Mouse (Mus musculus) ES-Bruce4 (cell line): ENCODE data around the gene Tm6sf1. TPM values are rescaled to one million over a fixed set of nuclear protein-coding genes. Genes with fewer than 3 reads are reported as not detected.

Source experiments
- H3K27ac ChIP-seq: 2 replicates; pipeline ENCODE4 v1.5.1; 2012; ENCODE audit warnings: low read length, inconsistent platforms; ENCODE audit not compliant: insufficient read depth
- H3K27me3 ChIP-seq: 2 replicates; pipeline ENCODE4 v1.6.1; 2012; ENCODE audit warnings: mild to moderate bottlenecking, low read length, inconsistent platforms; ENCODE audit not compliant: control insufficient read depth, poor library complexity, insufficient read depth, severe bottlenecking
- H3K36me3 ChIP-seq: 2 replicates; pipeline ENCODE4 v1.6.1; 2012; ENCODE audit warnings: inconsistent platforms, mild to moderate bottlenecking, low read length, moderate library complexity; ENCODE audit not compliant: control insufficient read depth, poor library complexity, insufficient read depth, severe bottlenecking
- H3K4me1 ChIP-seq: one replicate; pipeline ENCODE4 v1.8.1; 2011; ENCODE audit warnings: low read length; ENCODE audit not compliant: control insufficient read depth, insufficient read depth
- H3K4me3 ChIP-seq: 2 replicates; pipeline ENCODE4 v1.5.1; 2011; ENCODE audit warnings: low read depth, mild to moderate bottlenecking, low read length
- H3K9ac ChIP-seq: 2 replicates; pipeline ENCODE4 v1.6.1; 2012; ENCODE audit warnings: low read depth, mild to moderate bottlenecking, inconsistent platforms; ENCODE audit not compliant: poor library complexity, severe bottlenecking
- H3K9me3 ChIP-seq: replicated peaks from 2 replicates; pipeline ENCODE4 v1.6.1; 2012; ENCODE audit warnings: mild to moderate bottlenecking, low read length, inconsistent platforms; ENCODE audit not compliant: control insufficient read depth, poor library complexity, insufficient read depth, severe bottlenecking
- CTCF ChIP-seq: IDR thresholded peaks from one replicate; pipeline ENCODE4 v1.8.1; 2011; ENCODE audit warnings: low read depth, low read length
- EP300 ChIP-seq: IDR thresholded peaks from 2 replicates; pipeline ENCODE4 v1.6.1; 2011; ENCODE audit warnings: low read depth, low read length; ENCODE audit not compliant: insufficient read depth
- POLR2A ChIP-seq: IDR thresholded peaks from one replicate; pipeline ENCODE4 v1.8.1; 2011; ENCODE audit warnings: low read length; ENCODE audit not compliant: insufficient read depth
- polyA plus RNA-seq: library from polyadenylated mRNA; stranded (reverse); fragments of >200 nt; gene quantifications from 2 replicates; pipeline ENCODE4 v1.2.4, GENCODE M21; 2011; ENCODE audit warnings: low read depth; ENCODE audit not compliant: missing spikeins, insufficient read depth, insufficient read length

Tm6sf1 gene
- polyA plus RNA-seq, 1 experiment, result 10.1 TPM

GRCm38 (mm10) chr7:81880286-81880685 is 21.5 kb downstream of the Tm6sf1 start:
- Histone ChIP-seq H3K4me3 (no peak overlapping the region), H3K36me3 (no peaks in the 10 kb centered on the region), H3K4me1 (no peaks in the 10 kb centered on the region), H3K27me3 (no peaks in the 10 kb centered on the region), H3K9ac (no peak overlapping the region), H3K27ac (no peak overlapping the region), H3K9me3 (no peaks in the 10 kb centered on the region)
- no peak for TF ChIP-seq CTCF
- no peak for TF ChIP-seq POLR2A
- no peak for TF ChIP-seq EP300

GRCm38 (mm10) chr7:81880797-81881196 is 22.0 kb downstream of the Tm6sf1 start:
- Histone ChIP-seq H3K9me3 (no peaks in the 10 kb centered on the region), H3K9ac (no peak overlapping the region), H3K27me3 (no peaks in the 10 kb centered on the region), H3K27ac (no peak overlapping the region), H3K4me3 (no peak overlapping the region), H3K4me1 (no peaks in the 10 kb centered on the region), H3K36me3 (no peaks in the 10 kb centered on the region)
- no peak for TF ChIP-seq POLR2A
- TF ChIP-seq EP300, result no peak
- no peak for TF ChIP-seq CTCF

- Histone ChIP-seq H3K9me3 (no peaks in the 10 kb centered on the region), H3K4me1 (no peaks in the 10 kb centered on the region), H3K27ac (no peak overlapping the region), H3K4me3 (no peak overlapping the region), H3K27me3 (no peaks in the 10 kb centered on the region), H3K36me3 (no peaks in the 10 kb centered on the region), H3K9ac (no peak overlapping the region)
- TF ChIP-seq POLR2A, result no peak
- TF ChIP-seq CTCF, result no peak
- TF ChIP-seq EP300, result no peak
These were observed 22.8 kb downstream of the Tm6sf1 start for GRCm38 (mm10) chr7:81881600-81881999.

DNA sequence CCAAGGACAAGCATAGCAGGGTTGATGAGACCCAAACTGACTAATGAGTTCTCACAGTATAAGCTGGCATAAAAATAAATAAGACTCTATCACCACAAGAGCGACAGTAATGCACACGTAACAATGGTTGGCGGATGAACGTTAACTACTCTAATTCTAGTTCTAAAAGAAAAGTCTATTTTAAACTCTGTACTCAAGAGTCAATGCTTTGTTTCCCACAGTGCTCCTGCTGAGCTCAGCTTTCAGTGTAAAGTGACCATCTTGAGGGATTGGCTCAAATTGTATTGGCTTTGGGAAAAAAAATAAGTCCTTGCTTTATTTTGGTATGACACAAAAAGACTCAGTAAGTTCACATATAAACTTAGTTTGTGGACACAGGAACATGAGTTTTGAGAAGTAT is 26.3 kb downstream of the Tm6sf1 start:
- H3K27me3 ChIP-seq, result no peaks in the 10 kb centered on the region
- H3K9me3 ChIP-seq, result no peaks in the 10 kb centered on the region
- H3K4me3 ChIP-seq, result no peak overlapping the region
- no peaks in the 10 kb centered on the region for H3K36me3 ChIP-seq
- H3K4me1 ChIP-seq, result no peaks in the 10 kb centered on the region
- H3K9ac ChIP-seq, result no peak overlapping the region
- no peak for TF ChIP-seq EP300
- no peak for TF ChIP-seq POLR2A
- no peak for TF ChIP-seq CTCF
- no peak overlapping the region for H3K27ac ChIP-seq

GRCm38 (mm10) chr7:81899361-81899760 is 40.6 kb downstream of the Tm6sf1 start:
- no peaks in the 10 kb centered on the region for H3K9me3 ChIP-seq
- H3K9ac ChIP-seq, result 0 out of 2 replicates have a peak overlapping the region, but pooled peaks have one; percentile 7
- H3K27me3 ChIP-seq, result no peaks in the 10 kb centered on the region
- H3K36me3 ChIP-seq, result no peaks in the 10 kb centered on the region
- no peak for TF ChIP-seq POLR2A
- TF ChIP-seq EP300, result no peak
- TF ChIP-seq CTCF, result no peak
- H3K4me1 ChIP-seq, result no peaks in the 10 kb centered on the region
- H3K4me3 ChIP-seq, result peak overlapping the region; percentile 24
- H3K27ac ChIP-seq, result no peak overlapping the region

DNA sequence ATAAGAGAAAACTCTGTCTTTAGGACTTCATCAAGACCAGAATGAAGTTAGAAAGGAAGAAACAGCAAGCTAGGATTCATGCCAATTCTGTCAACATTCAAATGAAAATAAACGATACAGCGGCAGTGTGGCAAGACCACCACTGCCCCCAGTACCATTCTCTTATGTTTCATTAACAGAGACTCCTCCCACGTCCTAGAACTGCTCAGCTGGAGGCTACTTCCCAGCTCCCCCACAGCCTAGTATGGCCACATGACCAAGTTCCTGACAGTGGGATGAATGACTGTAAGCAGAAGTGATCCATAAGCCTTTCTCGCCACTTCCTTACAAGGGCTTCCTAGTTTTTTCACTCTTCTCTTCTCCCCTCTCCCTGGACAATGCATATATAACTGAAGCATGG is 45.3 kb downstream of the Tm6sf1 start:
- no peak overlapping the region for H3K9ac ChIP-seq
- H3K27ac ChIP-seq, result no peak overlapping the region
- no peak for TF ChIP-seq CTCF
- no peak for TF ChIP-seq EP300
- TF ChIP-seq POLR2A, result no peak
- no peaks in the 10 kb centered on the region for H3K27me3 ChIP-seq
- no peak overlapping the region for H3K4me3 ChIP-seq
- no peaks in the 10 kb centered on the region for H3K9me3 ChIP-seq
- no peaks in the 10 kb centered on the region for H3K4me1 ChIP-seq
- no peaks in the 10 kb centered on the region for H3K36me3 ChIP-seq

DNA sequence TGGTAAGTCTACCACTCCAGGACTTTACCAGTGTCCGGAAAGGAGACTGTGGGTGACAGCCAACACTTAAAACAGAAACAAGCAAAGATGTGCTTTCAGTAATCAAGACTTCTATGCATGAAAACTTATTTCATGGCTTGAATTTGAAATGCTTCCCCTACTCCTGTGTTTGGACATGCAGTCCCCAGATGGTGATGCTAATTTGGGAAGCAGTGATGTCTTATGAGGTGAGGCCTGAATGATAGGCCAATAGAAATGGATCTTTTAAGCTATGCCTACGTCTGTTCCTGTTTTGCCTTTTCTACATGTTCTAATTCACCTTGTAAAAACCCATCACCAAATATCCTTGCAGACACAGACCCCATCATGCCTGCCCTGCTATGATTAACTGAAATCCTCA is 46.1 kb downstream of the Tm6sf1 start:
- H3K4me3 ChIP-seq, result no peak overlapping the region
- H3K4me1 ChIP-seq, result no peaks in the 10 kb centered on the region
- H3K36me3 ChIP-seq, result no peaks in the 10 kb centered on the region
- no peak overlapping the region for H3K9ac ChIP-seq
- no peak for TF ChIP-seq CTCF
- no peak for TF ChIP-seq EP300
- TF ChIP-seq POLR2A, result no peak
- H3K27ac ChIP-seq, result no peak overlapping the region
- H3K27me3 ChIP-seq, result no peaks in the 10 kb centered on the region
- H3K9me3 ChIP-seq, result no peaks in the 10 kb centered on the region
